Mouse (Mus musculus): ENCODE measurements around the gene Pygm. TPM values are rescaled to one million over a fixed set of nuclear protein-coding genes. Genes with fewer than 3 reads are reported as not detected.

The Pygm gene
- polyA plus RNA-seq (2014; fragmentation: Nextera tagmentation; extraction: Ambion mirVana) = 49.5 and 84.3 TPM in 2 replicates

DNA sequence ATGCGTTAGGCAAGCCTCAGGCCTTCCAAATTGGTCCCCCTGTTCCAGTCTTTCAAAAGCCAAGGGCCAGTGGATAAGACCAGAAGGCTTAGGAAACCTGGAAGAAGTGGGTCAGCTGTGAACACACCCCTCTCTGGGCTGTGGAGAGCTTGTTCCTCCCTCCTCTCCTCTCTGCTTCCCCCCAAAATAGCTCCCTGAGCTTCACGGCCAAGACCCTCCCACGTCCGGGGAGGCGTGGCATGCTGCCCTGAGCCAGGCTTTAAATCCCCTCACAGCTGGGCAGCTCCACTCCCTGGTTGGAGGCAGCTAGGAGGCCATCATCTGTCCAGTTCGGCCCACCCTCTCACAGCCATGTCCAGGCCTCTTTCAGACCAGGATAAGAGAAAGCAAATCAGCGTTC lies at the start of gene Pygm:
Gene Pygm, plus strand, starts transcription at position 272 of the 400 bp plus-strand sequence.
- Histone ChIP-seq H3K9ac (ENCODE audit: low read depth, low read length) (no peak within 1 kb of the TSS), H3K27me3 (replicated peaks; ENCODE audit: control insufficient read depth, insufficient read depth, low read length) (no peaks in the 10 kb centered on the region), H3K4me1 (ENCODE audit: control insufficient read depth, insufficient read depth, low read length) (peaks cover 8% of the 10 kb centered on the region; the same call in 1 of the 2 replicates), H3K4me2 (ENCODE audit: low read depth, low read length) (peak within 1 kb of the TSS; percentile 15), H3K4me3 (ENCODE audit: low read depth, low read length) (no peak within 1 kb of the TSS), H3K27ac (replicated peaks; ENCODE audit: low read depth, low read length) (peak within 1 kb of the TSS; percentile 21; the same call in 1 of the 2 replicates), H3K9me3 (ENCODE audit: control insufficient read depth, low read length) (no peaks in the 10 kb centered on the region), H3K36me3 (ENCODE audit: control insufficient read depth, insufficient read depth, low read length) (0 out of 2 replicates have a peak, but pooled peaks cover 2% of the 10 kb centered on the region)
- 19% methylated on average over 7 of the region's 7 CpGs for WGBS
- DNase-seq (ENCODE audit: low spot score) = peak; percentile 72
- ATAC-seq (ENCODE audit: low read depth) = peak; percentile 62

DNA sequence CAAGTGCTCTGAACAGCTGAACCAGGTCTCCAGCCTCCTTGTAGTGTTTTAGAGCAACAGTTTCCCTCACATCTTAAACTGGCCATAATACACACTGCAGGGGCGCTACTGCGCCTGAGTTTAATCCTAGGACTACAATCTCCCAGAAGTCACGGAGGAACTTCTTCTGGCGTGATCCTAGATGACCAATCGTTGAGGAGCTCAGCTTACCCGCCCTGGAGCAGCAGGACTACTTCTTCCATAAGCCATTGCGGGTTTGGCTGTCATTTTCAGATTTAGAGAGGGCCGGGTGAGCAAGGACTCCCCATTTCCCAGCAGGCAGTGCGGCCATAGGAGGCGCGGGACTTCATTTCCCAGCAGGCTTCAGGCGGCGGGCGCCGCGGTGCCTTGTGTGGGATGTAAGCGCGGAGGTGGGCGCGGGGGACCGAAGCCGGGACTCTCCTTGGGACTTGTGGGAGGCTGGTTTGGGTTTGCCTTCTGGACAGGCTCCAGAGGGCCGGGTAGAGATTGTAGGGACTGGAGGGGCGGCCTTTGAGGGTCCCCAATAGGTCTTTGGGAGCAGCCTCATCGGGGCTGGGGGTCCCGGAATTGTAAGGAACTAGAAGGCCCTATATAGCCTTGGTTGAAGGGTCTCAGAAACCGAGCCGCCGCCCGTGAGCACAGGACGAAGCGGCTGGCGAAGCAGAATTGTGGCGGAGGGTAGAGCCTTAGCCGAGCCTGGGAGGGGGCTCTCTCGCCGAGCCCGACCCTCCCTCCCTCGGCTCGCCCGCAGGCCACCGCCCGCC lies 49.3 kb upstream of the Pygm start, which contains the start of gene Men1:
Gene Men1, plus strand, starts transcription at position 307 of the 785 bp plus-strand sequence.
- Histone ChIP-seq H3K4me3 (ENCODE audit: low read depth, low read length) (peak within 1 kb of the TSS; percentile 91), H3K9me3 (ENCODE audit: control insufficient read depth, low read length) (no peaks in the 10 kb centered on the region), H3K4me2 (ENCODE audit: low read depth, low read length) (peak within 1 kb of the TSS; percentile 93), H3K9ac (ENCODE audit: low read depth, low read length) (peak within 1 kb of the TSS; percentile 89), H3K27ac (replicated peaks; ENCODE audit: low read depth, low read length) (peak within 1 kb of the TSS; percentile 83), H3K27me3 (replicated peaks; ENCODE audit: control insufficient read depth, insufficient read depth, low read length) (no peaks in the 10 kb centered on the region), H3K36me3 (ENCODE audit: control insufficient read depth, insufficient read depth, low read length) (peaks cover 31% of the 10 kb centered on the region), H3K4me1 (ENCODE audit: control insufficient read depth, insufficient read depth, low read length) (peaks cover 17% of the 10 kb centered on the region)
- ATAC-seq (ENCODE audit: low read depth) (peak; percentile 97), DNase-seq (ENCODE audit: low spot score) (peak; percentile 100)
- WGBS = under 1% methylated on average over 25 of the region's 43 CpGs

DNA sequence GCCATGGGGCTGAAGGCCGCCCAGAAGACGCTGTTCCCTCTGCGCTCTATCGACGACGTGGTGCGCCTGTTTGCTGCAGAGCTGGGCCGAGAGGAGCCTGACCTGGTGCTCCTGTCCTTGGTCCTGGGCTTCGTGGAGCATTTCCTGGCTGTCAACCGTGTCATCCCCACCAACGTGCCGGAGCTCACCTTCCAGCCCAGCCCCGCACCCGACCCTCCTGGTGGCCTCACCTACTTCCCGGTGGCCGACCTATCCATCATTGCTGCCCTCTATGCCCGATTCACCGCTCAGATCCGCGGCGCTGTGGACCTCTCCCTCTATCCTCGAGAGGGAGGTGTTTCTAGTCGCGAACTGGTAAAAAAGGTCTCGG lies 48.8 kb upstream of the Pygm start:
- DNase-seq (ENCODE audit: low spot score) (no peak), ATAC-seq (ENCODE audit: low read depth) (no peak; the same call in 1 of the 2 replicates)
- Histone ChIP-seq H3K36me3 (ENCODE audit: control insufficient read depth, insufficient read depth, low read length) (peaks cover 35% of the 10 kb centered on the region), H3K9me3 (ENCODE audit: control insufficient read depth, low read length) (no peaks in the 10 kb centered on the region), H3K4me2 (ENCODE audit: low read depth, low read length) (peak overlapping the region; percentile 93), H3K9ac (ENCODE audit: low read depth, low read length) (peak overlapping the region; percentile 89), H3K27ac (replicated peaks; ENCODE audit: low read depth, low read length) (peak overlapping the region; percentile 83), H3K4me3 (ENCODE audit: low read depth, low read length) (peak overlapping the region; percentile 91), H3K27me3 (replicated peaks; ENCODE audit: control insufficient read depth, insufficient read depth, low read length) (no peaks in the 10 kb centered on the region), H3K4me1 (ENCODE audit: control insufficient read depth, insufficient read depth, low read length) (peaks cover 17% of the 10 kb centered on the region)
- WGBS = under 1% methylated on average over 15 of the region's 25 CpGs

DNA sequence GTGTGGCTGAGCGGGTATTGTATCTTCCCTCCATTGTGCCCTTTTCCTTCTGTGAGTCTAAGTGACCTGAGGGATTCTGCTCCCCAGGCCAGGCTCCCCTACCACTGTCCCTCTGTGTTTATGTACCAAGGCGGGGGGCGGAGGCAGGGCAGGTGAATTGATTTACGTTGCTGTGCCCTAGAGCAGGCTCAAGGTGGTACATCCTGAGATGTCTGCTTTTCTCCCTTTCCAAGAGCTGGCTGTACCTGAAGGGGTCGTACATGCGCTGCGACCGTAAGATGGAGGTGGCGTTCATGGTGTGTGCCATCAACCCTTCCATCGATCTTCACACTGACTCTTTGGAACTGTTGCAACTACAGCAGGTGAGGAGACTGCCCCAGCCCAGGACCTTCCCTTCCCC lies 47.3 kb upstream of the Pygm start:
- Histone ChIP-seq H3K4me1 (ENCODE audit: control insufficient read depth, insufficient read depth, low read length) (peaks cover 17% of the 10 kb centered on the region), H3K9me3 (ENCODE audit: control insufficient read depth, low read length) (no peaks in the 10 kb centered on the region), H3K36me3 (ENCODE audit: control insufficient read depth, insufficient read depth, low read length) (peaks cover 35% of the 10 kb centered on the region), H3K27ac (replicated peaks; ENCODE audit: low read depth, low read length) (no peak overlapping the region), H3K4me3 (ENCODE audit: low read depth, low read length) (no peak overlapping the region), H3K4me2 (ENCODE audit: low read depth, low read length) (peak overlapping the region; percentile 93), H3K9ac (ENCODE audit: low read depth, low read length) (peak overlapping the region; percentile 89; the same call in 1 of the 2 replicates), H3K27me3 (replicated peaks; ENCODE audit: control insufficient read depth, insufficient read depth, low read length) (no peaks in the 10 kb centered on the region)
- ATAC-seq (ENCODE audit: low read depth) (no peak), DNase-seq (ENCODE audit: low spot score) (no peak)
- 96% methylated on average over 10 of the region's 10 CpGs for WGBS

DNA sequence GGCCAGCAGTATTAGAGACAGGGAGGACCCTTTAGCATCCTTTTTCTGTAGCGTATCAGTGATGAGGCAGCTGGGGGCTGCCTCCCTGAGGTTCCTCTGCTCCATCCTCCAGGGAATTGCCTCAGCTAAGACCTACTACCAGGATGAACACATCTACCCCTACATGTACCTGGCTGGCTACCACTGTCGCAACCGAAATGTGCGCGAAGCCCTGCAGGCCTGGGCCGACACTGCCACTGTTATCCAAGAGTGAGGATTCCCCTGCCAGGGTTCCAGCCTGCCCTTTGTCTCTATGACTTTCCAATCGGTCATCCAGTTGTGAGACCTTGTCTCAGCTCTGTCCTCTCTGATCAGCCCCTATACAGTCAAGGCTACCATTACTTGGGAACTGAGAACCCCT lies 46.0 kb upstream of the Pygm start:
- Histone ChIP-seq H3K4me3 (ENCODE audit: low read depth, low read length) (no peak overlapping the region), H3K9me3 (ENCODE audit: control insufficient read depth, low read length) (no peaks in the 10 kb centered on the region), H3K27ac (replicated peaks; ENCODE audit: low read depth, low read length) (no peak overlapping the region), H3K9ac (ENCODE audit: low read depth, low read length) (no peak overlapping the region), H3K4me1 (ENCODE audit: control insufficient read depth, insufficient read depth, low read length) (peaks cover 17% of the 10 kb centered on the region), H3K36me3 (ENCODE audit: control insufficient read depth, insufficient read depth, low read length) (peaks cover 43% of the 10 kb centered on the region), H3K4me2 (ENCODE audit: low read depth, low read length) (no peak overlapping the region), H3K27me3 (replicated peaks; ENCODE audit: control insufficient read depth, insufficient read depth, low read length) (no peaks in the 10 kb centered on the region)
- no peak for DNase-seq (ENCODE audit: low spot score)
- no peak for ATAC-seq (ENCODE audit: low read depth)
- WGBS = 94% methylated on average over 7 of the region's 7 CpGs

DNA sequence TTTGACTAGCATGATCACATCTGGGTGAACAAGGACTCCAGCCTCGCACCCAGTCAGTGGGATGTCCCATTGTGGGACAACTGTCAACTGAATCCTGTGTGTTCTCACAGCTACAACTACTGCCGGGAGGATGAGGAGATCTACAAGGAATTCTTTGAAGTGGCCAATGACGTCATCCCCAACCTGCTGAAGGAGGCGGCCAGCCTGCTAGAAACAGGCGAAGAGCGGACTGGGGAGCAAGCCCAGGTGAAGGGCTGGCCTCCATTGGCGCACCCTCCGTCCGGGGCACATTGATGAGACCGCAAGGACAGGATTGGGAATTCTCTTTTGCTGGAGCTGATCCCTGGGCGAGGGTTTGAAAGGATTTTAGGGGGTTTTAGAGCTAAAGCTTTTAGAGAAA lies 45.5 kb upstream of the Pygm start:
- Histone ChIP-seq H3K4me3 (ENCODE audit: low read depth, low read length) (no peak overlapping the region), H3K4me2 (ENCODE audit: low read depth, low read length) (no peak overlapping the region), H3K4me1 (ENCODE audit: control insufficient read depth, insufficient read depth, low read length) (peaks cover 17% of the 10 kb centered on the region), H3K9ac (ENCODE audit: low read depth, low read length) (no peak overlapping the region), H3K27me3 (replicated peaks; ENCODE audit: control insufficient read depth, insufficient read depth, low read length) (no peaks in the 10 kb centered on the region), H3K27ac (replicated peaks; ENCODE audit: low read depth, low read length) (no peak overlapping the region), H3K36me3 (ENCODE audit: control insufficient read depth, insufficient read depth, low read length) (peaks cover 47% of the 10 kb centered on the region), H3K9me3 (ENCODE audit: control insufficient read depth, low read length) (no peaks in the 10 kb centered on the region)
- 92% methylated on average over 11 of the region's 11 CpGs for WGBS
- ATAC-seq (ENCODE audit: low read depth) (no peak), DNase-seq (ENCODE audit: low spot score) (no peak)

DNA sequence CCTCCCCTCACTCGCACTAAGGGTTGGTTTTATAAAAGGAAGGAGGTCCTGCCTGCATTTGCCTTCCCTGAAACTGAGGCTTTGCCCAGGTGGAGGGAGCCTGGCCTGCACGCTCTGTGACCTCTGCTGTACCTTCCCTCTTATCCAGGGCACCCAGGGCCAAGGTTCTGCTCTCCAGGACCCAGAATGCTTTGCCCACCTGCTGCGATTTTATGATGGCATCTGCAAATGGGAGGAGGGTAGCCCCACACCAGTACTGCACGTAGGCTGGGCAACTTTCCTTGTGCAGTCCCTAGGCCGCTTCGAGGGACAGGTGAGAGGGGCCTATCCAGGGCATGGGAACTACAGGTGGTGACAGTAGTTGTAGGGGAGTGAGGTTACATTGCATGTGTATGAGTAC lies 45.0 kb upstream of the Pygm start:
- H3K27ac ChIP-seq (replicated peaks; ENCODE audit: low read depth, low read length) = no peak overlapping the region
- no peak for DNase-seq (ENCODE audit: low spot score)
- no peak overlapping the region for H3K4me3 ChIP-seq (ENCODE audit: low read depth, low read length)
- no peaks in the 10 kb centered on the region for H3K27me3 ChIP-seq (replicated peaks; ENCODE audit: control insufficient read depth, insufficient read depth, low read length)
- H3K36me3 ChIP-seq (ENCODE audit: control insufficient read depth, insufficient read depth, low read length) = peaks cover 52% of the 10 kb centered on the region
- WGBS = 93% methylated on average over 6 of the region's 6 CpGs
- H3K9me3 ChIP-seq (ENCODE audit: control insufficient read depth, low read length) = no peaks in the 10 kb centered on the region
- H3K9ac ChIP-seq (ENCODE audit: low read depth, low read length) = no peak overlapping the region
- no peak overlapping the region for H3K4me2 ChIP-seq (ENCODE audit: low read depth, low read length)
- no peak for ATAC-seq (ENCODE audit: low read depth)
- H3K4me1 ChIP-seq (ENCODE audit: control insufficient read depth, insufficient read depth, low read length) = peaks cover 15% of the 10 kb centered on the region

DNA sequence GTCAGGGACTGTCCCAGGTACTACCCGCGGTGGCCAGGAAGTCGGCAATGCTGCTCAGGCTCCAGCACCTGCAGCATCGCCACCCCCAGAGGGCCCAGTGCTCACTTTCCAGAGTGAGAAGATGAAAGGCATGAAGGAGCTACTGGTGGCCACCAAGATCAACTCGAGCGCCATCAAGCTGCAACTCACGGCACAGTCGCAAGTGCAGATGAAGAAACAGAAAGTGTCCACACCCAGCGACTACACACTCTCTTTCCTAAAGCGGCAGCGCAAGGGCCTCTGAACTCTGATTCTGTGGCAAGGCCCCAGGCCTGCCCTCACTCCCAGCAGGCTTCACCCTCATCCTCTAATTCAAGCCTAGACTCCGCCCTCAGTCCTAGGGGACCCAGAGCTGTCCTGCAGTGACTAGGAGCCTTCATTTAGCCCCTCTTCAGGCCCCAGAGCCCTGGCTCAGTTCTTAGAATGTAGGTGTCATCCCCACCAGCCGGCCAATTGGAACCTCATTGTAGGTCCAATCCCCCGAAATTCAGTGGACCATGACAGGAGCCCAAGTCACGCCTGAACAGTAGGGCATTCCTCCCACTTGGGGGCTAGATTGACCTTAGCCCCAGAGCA lies 44.2 kb upstream of the Pygm start:
- WGBS = 71% methylated on average over 15 of the region's 15 CpGs
- Histone ChIP-seq H3K27me3 (replicated peaks; ENCODE audit: control insufficient read depth, insufficient read depth, low read length) (no peaks in the 10 kb centered on the region), H3K27ac (replicated peaks; ENCODE audit: low read depth, low read length) (no peak overlapping the region), H3K36me3 (ENCODE audit: control insufficient read depth, insufficient read depth, low read length) (peaks cover 60% of the 10 kb centered on the region), H3K9ac (ENCODE audit: low read depth, low read length) (no peak overlapping the region), H3K9me3 (ENCODE audit: control insufficient read depth, low read length) (no peaks in the 10 kb centered on the region), H3K4me3 (ENCODE audit: low read depth, low read length) (no peak overlapping the region), H3K4me2 (ENCODE audit: low read depth, low read length) (no peak overlapping the region), H3K4me1 (ENCODE audit: control insufficient read depth, insufficient read depth, low read length) (peaks cover 13% of the 10 kb centered on the region)
- DNase-seq (ENCODE audit: low spot score) (no peak), ATAC-seq (ENCODE audit: low read depth) (no peak)

Measured in embryonic facial prominence, embryonic 14.5 days (tissue).